Mouse (Mus musculus) lung, postnatal 25 days (tissue): ENCODE measurements around the gene Ak3.

Source experiments
- DNase-seq: peaks from one replicate; pipeline ENCODE4 v3.0.0; 2022; ENCODE audit warnings: low spot score

Gene Ak3

GRCm38 (mm10) chr19:29047334-29048170 is at the start of gene Ak3:
Gene Ak3, minus strand, starts transcription at chr19:29047961.
- DNase-seq = peak; percentile 81

GRCm38 (mm10) chr19:29092194-29092593 is 44.4 kb upstream of the Ak3 start:
- no peak for DNase-seq

- DNase-seq = no peak
Measured at GRCm38 (mm10) chr19:29088628-29089027, 40.9 kb upstream of the Ak3 start.

GRCm38 (mm10) chr19:29074802-29075201 is 27.0 kb upstream of the Ak3 start:
- DNase-seq = no peak

- no peak for DNase-seq
Measured at GRCm38 (mm10) chr19:29069195-29069594, 21.4 kb upstream of the Ak3 start.

GRCm38 (mm10) chr19:29066981-29067471 is 19.3 kb upstream of the Ak3 start:
- DNase-seq = peak; percentile 92

GRCm38 (mm10) chr19:29064451-29065102 is 16.8 kb upstream of the Ak3 start:
- no peak for DNase-seq

- DNase-seq = peak; percentile 94
Measured at GRCm38 (mm10) chr19:29063577-29064363, 16.0 kb upstream of the Ak3 start.

- DNase-seq = no peak
Measured at GRCm38 (mm10) chr19:29063009-29063408, 15.2 kb upstream of the Ak3 start.

- no peak for DNase-seq
Measured at GRCm38 (mm10) chr19:29060299-29060698, 12.5 kb upstream of the Ak3 start.

- DNase-seq = no peak
Measured at GRCm38 (mm10) chr19:29059688-29060087, 11.9 kb upstream of the Ak3 start.

- DNase-seq = no peak
Measured at GRCm38 (mm10) chr19:29058741-29059140, 11.0 kb upstream of the Ak3 start.

- no peak for DNase-seq
Measured at GRCm38 (mm10) chr19:29055469-29055868, 7.7 kb upstream of the Ak3 start.

GRCm38 (mm10) chr19:29054594-29054993 is 6.8 kb upstream of the Ak3 start:
- no peak for DNase-seq

- no peak for DNase-seq
Measured at GRCm38 (mm10) chr19:29052786-29053185, 5.0 kb upstream of the Ak3 start.

- peak; percentile 65 for DNase-seq
Measured at GRCm38 (mm10) chr19:29050186-29050980, 2.6 kb upstream of the Ak3 start.

GRCm38 (mm10) chr19:29049401-29050075 is 1.8 kb upstream of the Ak3 start:
- no peak for DNase-seq

GRCm38 (mm10) chr19:29046961-29047333 is 814 bp downstream of the Ak3 start:
- no peak for DNase-seq

GRCm38 (mm10) chr19:29045956-29046650 is 1.7 kb downstream of the Ak3 start:
- DNase-seq = no peak

GRCm38 (mm10) chr19:29045369-29045768 is 2.4 kb downstream of the Ak3 start:
- no peak for DNase-seq
